Mouse (Mus musculus) G1E-ER4 (cell line): Measurements from ENCODE around the gene Chmp5. TPM values are rescaled to one million over a fixed set of nuclear protein-coding genes. Genes with fewer than 3 reads are reported as not detected.

Experiments
- GATA1 ChIP-seq: IDR thresholded peaks from one replicate; pipeline ENCODE4 v1.8.0; 2012; ENCODE audit warnings: low read length, inconsistent platforms
- polyA plus RNA-seq: library from polyadenylated mRNA; stranded (reverse); fragments of >175 nt; gene quantifications from 2 replicates; pipeline ENCODE4 v1.2.3, GENCODE M21; 2012

The Chmp5 gene
- polyA plus RNA-seq, 1 experiment, result 1.5 TPM

DNA sequence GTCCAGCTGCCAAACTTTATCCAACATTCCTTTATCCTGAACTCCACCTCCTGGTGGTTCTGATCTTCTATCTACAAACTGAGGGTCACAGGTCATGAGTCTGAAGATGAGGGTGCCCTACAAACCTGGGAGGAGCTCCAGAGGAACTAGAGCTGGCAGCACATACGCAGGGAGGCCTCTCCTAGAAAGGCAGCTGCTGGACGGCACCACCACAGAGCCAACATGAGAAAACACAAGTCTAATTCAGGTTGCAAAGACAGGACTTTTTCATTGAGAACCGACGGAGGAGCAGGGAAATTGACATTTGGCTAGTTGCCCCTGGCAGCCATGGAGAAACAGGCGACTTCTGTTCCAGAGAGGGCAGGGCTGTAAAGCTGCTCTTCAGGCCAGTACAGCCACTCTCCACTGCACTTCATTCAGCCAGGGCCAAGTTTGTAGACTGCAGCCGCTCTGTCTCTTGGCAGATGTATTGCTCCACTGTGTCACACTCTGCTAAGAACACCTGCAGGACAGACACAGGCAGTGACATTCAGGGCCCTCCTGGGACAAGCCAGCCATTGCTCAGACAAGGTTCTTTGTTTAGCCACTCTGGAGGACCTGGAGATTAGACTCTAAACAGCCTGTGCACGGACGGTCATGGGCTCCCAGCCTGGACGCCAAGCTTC lies 11.9 kb upstream of the Chmp5 start:
- no peak for TF ChIP-seq GATA1

GRCm38 (mm10) chr4:40938793-40939192 lies 9.4 kb upstream of the Chmp5 start:
- TF ChIP-seq GATA1, result no peak

- TF ChIP-seq GATA1, result no peak
These were observed 4.6 kb upstream of the Chmp5 start for GRCm38 (mm10) chr4:40943651-40944050.

GRCm38 (mm10) chr4:40946516-40947121 lies 1.6 kb upstream of the Chmp5 start:
- TF ChIP-seq GATA1, result no peak

- TF ChIP-seq GATA1, result no peak
These were observed 545 bp upstream of the Chmp5 start for GRCm38 (mm10) chr4:40947565-40948159.

- TF ChIP-seq GATA1, result no peak
These were observed 5.3 kb downstream of the Chmp5 start for GRCm38 (mm10) chr4:40953521-40953920.

DNA sequence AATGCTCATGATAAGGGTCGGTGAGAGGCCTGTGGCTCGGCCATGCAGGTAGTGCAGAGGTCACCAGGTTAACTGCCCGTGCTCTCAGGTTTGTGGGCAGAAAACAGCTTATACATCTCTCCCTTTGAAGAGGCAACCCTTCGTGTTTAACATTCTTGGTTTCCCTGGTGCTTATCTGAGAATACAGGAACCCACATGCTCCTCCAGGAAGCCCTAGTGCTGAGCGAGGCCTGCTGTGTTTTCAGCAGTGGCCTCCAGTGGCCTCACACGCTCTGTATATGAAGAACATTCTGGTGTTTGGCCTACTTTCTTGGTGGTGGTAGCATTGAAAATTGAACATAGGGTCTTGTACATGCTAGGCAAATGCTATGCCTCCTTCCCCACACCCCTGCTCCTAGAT lies 7.7 kb downstream of the Chmp5 start:
- no peak for TF ChIP-seq GATA1

DNA sequence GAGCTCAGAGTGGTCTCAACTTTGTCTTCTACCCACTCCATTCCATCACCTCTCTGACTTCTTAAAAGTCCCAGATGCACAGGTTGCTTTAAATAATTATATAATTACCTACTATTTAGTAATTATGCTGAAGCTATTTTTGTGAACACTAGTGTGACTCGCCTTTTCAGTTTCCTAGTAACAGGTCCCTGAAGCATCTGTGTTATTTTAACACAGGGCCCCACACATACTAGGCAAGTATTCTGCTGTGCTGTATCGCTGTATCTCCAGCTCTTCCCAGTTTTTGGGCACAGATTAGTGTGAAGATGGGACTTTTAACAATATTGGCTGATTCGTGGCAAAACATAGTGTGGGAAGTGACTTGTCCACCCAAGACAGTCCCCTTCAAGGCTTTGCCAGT lies 15.3 kb downstream of the Chmp5 start:
- no peak for TF ChIP-seq GATA1

DNA sequence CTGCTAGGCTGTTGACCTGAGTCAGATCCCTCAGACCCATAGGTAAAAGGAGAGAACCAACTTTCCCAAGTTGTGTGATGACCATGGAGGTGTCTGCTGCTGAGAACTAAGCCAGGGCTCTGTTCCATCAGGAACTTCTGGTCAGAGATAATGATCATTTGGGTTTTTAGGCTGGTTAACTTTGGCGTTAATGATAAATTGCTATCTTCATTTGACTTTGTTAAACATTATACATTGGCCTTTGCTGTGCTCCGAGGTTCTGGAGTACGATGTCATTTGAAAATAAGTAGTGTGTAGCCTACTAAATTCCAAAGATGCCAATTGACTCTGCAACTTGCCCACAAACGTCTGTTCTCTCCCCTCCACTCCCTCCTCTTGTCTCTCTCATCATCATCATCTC lies 21.0 kb downstream of the Chmp5 start:
- no peak for TF ChIP-seq GATA1

DNA sequence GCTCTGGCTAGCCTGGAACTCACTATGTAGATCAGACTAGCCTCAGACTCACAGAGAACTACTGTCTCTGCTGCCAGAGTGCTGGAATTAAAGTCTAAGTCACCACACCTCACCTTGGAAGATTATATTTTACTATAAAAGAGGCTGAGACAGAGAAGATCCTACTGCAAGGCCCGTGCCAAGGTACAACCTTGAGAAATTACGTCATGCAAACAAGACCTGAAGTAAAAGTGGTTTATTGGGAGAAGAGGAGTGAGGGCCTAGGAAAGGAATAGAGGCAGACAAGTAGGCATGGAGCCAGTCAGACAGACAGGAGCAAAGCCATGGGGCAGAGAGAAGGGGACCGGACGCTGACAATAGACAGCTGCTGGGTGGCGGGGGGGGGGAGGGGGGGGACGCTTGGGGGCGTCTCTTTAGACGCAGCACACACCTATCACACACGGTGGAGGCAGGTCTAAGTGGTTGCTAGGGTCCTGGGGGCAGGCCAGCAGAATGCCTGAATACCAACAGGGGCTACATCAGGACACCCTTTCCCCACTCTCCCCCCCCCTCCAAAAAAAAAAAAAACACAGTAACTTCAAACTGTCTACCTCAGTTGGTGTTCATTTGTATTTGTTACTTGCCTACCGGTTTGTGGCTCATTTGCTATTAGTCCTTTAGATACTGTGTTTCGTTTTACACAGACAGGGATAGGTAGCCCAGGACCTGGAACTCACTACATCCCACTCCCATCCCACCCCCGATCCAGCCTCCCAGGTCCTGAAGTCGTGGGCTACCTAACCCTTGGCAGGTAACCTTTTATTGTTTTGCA lies 21.8 kb downstream of the Chmp5 start:
- no peak for TF ChIP-seq GATA1

- TF ChIP-seq GATA1, result no peak
These were observed 22.3 kb downstream of the Chmp5 start for GRCm38 (mm10) chr4:40970592-40970841.

- TF ChIP-seq GATA1, result no peak
These were observed 22.9 kb downstream of the Chmp5 start, which contains the start of gene Nfx1 for GRCm38 (mm10) chr4:40970842-40971701. TSS of gene Nfx1 (plus strand) at chr4:40970906.

- TF ChIP-seq GATA1, result no peak
These were observed 23.5 kb downstream of the Chmp5 start for GRCm38 (mm10) chr4:40971744-40972143.

GRCm38 (mm10) chr4:40974011-40974410 lies 25.8 kb downstream of the Chmp5 start:
- no peak for TF ChIP-seq GATA1

DNA sequence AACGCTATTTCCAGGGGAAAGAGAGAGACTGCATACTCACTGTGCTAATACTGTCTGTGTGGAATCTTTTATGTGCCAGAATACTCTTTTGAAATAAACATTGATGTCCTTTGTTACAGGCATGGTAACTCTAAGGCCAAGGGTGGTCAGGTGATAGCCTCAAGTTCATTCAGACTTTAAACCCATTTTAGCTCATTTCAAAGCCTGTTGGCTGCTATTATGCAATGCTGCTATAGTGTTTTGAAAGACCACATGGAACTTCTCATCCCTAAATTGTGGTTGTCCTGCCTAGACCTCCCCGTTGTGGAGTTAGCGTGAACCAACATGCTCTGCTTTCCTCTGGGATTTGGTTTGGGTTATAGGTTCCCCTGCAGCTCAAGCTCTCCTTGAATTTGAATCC lies 27.5 kb downstream of the Chmp5 start:
- TF ChIP-seq GATA1, result no peak
